Mouse (Mus musculus) bone marrow macrophage, adult 2 months (primary cell): ENCODE data around the gene Faf1. TPM values are rescaled to one million over a fixed set of nuclear protein-coding genes. Genes with fewer than 3 reads are reported as not detected.
A peak's percentile ranks its signal among the peaks of the same experiment; 100 is the strongest.

Experiments used
- H3K27ac ChIP-seq: 2 replicates; pipeline ENCODE4 v1.5.1; 2012; ENCODE audit warnings: low read depth, low read length; ENCODE audit not compliant: insufficient read depth
- H3K4me1 ChIP-seq: 2 replicates; pipeline ENCODE4 v1.6.1; 2012; ENCODE audit warnings: low read length; ENCODE audit not compliant: control insufficient read depth, insufficient read depth
- H3K4me3 ChIP-seq: 2 replicates; pipeline ENCODE4 v1.5.1; 2012; ENCODE audit warnings: mild to moderate bottlenecking, low read length, moderate library complexity; ENCODE audit not compliant: insufficient read depth
- CTCF ChIP-seq: IDR thresholded peaks from 2 replicates; pipeline ENCODE4 v1.5.1; 2012; ENCODE audit warnings: low read depth, mild to moderate bottlenecking, low read length, moderate library complexity
- POLR2A ChIP-seq: IDR thresholded peaks from 2 replicates; pipeline ENCODE4 v1.6.1; 2012; ENCODE audit warnings: mild to moderate bottlenecking, low read depth, low read length, borderline replicate concordance
- polyA plus RNA-seq: library from polyadenylated mRNA; stranded (reverse); fragments of >200 nt; gene quantifications from 2 replicates; pipeline ENCODE4 v1.2.4, GENCODE M21; 2012; ENCODE audit not compliant: missing spikeins, insufficient read depth, insufficient read length

Faf1 gene
- polyA plus RNA-seq, 1 experiment = 22.3 TPM

DNA sequence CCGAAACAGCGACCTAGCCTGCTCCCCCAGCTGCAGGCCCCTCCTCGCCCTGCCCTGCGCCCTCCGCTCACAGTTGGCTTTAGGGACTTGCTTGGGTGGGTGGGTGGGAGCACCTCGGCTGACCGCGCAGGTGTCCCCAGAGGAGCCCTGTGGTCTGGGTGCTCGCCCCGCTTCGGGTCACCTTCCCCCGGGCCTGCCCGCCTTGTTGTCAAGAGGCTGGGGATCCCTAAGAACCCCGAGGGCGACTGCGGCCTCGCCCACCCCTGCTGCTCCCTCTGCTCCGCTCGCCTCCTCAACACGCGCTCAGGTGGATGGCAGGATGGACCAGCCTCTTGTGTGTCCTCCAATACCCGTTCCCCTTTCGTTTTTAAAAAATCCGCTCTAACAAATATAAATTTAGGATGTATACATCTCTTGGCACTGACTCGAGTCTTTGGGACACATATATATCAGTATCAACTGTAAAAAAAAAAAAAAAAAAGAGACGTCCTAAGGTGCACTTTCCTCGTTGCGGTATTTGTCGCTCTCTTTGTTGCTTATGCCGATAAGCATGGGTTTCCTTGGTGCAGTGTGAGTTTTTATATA is 306.4 kb downstream of the Faf1 start:
- TF ChIP-seq POLR2A (no peak), CTCF (no peak)
- H3K4me1 ChIP-seq = peaks cover 3% of the 10 kb centered on the region
- no peak overlapping the region for H3K27ac ChIP-seq
- peak overlapping the region; percentile 51 for H3K4me3 ChIP-seq

DNA sequence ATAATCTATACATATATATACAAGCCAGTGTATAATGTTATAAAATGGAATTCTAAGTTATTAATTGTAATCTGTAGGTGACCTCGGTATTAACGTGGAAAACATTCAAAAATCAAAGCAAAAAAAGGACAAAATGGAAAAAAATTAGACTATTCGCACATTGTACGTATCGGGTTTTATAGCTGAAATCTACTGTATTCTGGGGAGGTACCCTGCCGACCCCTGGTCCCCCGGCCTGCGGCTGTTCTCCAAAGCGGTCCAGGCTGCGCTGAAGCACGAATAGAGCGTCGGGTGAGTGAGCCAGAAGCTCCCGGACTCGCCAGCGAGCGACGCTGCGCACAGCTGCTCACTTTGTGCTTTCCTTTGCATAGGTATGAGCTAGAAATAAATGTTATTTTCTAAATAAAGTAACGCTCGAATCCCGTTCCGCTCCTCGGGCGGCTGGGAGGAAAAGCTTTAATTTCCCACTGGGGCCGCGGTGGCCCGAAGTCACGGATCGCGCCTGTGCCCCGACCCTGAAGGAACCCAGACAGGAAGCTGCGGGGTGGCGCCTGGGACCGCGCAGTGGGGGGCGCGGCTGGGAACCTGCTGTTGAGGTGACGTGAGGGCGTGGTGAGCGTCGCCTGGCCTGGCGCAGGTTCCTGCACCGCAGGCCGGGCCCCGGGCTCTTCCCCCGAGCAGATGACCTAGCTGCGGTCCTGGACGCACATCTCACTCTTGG is 307.1 kb downstream of the Faf1 start:
- peak overlapping the region; percentile 39 for H3K4me3 ChIP-seq
- TF ChIP-seq CTCF (peak; percentile 44; the same call in 1 of the 2 replicates), POLR2A (no peak)
- H3K4me1 ChIP-seq = peaks cover 8% of the 10 kb centered on the region
- no peak overlapping the region for H3K27ac ChIP-seq

DNA sequence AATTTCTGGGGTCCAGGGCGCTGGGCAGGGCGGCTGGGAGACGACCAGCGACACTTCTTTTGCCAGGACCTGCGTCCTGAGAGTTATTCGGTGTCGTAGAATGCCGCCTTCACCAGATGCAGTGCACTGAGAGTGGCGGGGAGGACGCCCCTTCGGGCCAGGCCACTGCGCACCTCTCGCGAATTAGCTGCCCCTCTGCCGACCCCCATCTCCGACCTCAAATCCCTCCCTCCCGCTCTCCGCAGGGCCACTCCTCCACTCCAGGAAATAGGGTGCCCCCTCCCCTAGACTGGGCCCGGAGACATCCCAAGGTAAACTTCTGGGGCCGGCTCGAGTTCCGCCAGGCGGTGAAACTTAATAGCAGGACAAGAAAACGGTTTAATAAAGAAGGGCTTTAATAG is 307.6 kb downstream of the Faf1 start:
- TF ChIP-seq CTCF = no peak
- TF ChIP-seq POLR2A = no peak
- Histone ChIP-seq H3K4me3 (peak overlapping the region; percentile 39), H3K4me1 (peaks cover 13% of the 10 kb centered on the region), H3K27ac (no peak overlapping the region)

GRCm38 (mm10) chr4:109984496-109985423 is 308.4 kb downstream of the Faf1 start:
- no peak for TF ChIP-seq CTCF
- Histone ChIP-seq H3K27ac (no peak overlapping the region), H3K4me1 (peaks cover 14% of the 10 kb centered on the region), H3K4me3 (no peak overlapping the region)

- Histone ChIP-seq H3K4me3 (no peak overlapping the region), H3K4me1 (peaks cover 14% of the 10 kb centered on the region), H3K27ac (no peak overlapping the region)
- no peak for TF ChIP-seq CTCF
- TF ChIP-seq POLR2A = no peak
Measured at GRCm38 (mm10) chr4:109985424-109986172, 309.2 kb downstream of the Faf1 start.

DNA sequence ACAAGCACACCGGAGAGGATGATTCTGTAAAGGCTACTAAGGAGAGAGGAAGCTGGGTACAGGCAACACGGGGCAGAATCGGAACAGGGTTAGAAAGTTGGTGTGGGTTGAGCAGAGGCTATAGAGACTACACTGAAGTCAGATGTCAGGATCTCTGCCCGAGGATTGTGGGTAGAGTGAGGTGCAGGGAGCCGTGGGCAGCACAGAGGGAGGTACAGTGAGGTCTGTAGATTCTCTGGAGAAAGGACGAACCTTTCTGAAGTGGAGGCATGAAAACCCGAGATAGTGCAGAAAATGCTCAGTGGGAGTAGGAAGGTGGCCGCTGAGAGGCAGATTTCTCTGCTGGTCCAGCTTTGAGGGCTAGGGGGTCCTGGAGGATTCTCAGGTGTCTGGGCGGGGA is 309.9 kb downstream of the Faf1 start:
- Histone ChIP-seq H3K27ac (no peak overlapping the region), H3K4me1 (peaks cover 14% of the 10 kb centered on the region), H3K4me3 (no peak overlapping the region)
- no peak for TF ChIP-seq POLR2A
- TF ChIP-seq CTCF = no peak

DNA sequence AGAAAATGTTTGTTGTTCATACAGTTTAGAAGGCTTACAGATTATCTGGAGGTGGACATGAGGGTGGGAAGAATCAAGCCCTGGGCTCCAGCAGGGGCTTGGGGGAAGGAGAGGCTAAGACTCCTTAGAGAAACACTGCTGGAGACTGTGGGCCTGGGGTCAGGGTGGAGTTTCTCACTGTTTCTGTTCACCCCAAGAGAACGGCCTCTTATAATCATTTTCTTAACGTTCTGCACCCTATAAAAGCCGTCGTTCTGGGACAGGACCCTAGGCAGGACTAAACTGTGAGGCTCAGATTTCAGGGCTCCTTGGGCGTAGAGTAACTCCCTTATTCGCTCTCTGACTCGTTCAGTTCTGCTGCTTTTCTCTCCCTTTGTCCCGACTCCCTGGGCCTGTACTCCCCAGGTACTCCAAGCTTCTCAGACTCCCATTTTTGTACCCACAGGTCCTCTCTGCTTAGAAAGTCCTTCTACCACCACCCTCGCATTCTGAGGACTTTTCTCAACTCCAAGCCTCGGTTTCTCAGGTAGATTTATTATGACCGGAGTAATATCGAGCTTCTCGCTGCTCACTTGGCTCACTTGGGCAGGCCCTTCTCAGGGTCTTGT is 310.5 kb downstream of the Faf1 start:
- no peak for TF ChIP-seq CTCF
- no peak for TF ChIP-seq POLR2A
- H3K27ac ChIP-seq = no peak overlapping the region
- H3K4me3 ChIP-seq = no peak overlapping the region
- H3K4me1 ChIP-seq = peaks cover 14% of the 10 kb centered on the region

- Histone ChIP-seq H3K4me1 (peaks cover 14% of the 10 kb centered on the region), H3K27ac (peak overlapping the region; percentile 32), H3K4me3 (peak overlapping the region; percentile 17)
- TF ChIP-seq CTCF = no peak
- no peak for TF ChIP-seq POLR2A
Measured at GRCm38 (mm10) chr4:109987560-109988362, 311.4 kb downstream of the Faf1 start.
